Mouse (Mus musculus) liver (tissue): Measurements from ENCODE around the gene Fez1.

ENCODE experiments used
- DNase-seq: peaks from one replicate; pipeline ENCODE4 v3.0.0-alpha.2; 2020; ENCODE audit warnings: mixed read lengths

Fez1 gene

DNA sequence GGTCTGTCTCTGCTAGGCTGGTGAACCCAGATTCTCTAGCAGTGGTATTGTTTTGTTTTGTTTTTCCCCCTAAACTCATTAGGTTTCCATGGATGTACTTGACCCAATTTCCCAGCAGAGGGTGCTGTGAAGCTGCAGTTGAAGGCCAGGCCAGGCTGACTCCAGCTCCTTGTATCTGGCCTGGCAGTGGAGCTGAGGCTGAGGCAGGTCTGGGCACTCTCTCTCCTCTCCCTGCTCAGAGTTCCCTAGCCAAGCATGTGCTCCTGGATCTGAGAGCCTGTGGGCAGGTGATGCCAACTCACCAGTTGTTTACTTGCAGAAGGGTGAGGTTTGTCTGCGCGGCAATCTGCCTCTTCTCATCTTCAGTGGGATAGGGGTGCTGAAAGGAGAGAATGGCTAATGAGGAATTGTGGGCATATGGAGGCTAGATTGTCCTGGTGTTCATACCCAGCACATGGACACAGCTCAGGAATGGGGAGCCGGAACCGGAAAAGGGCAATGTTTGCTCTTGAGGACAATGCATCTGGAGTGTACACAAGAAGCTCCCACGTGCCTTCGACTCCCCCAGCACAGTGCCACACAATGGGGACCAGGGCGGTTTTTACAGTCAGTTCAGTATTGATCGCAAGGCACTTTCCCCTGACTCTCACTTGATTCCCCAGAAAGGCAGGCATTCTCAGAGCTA, 73.5 kb downstream of the Fez1 start:
- peak; percentile 23 for DNase-seq

DNA sequence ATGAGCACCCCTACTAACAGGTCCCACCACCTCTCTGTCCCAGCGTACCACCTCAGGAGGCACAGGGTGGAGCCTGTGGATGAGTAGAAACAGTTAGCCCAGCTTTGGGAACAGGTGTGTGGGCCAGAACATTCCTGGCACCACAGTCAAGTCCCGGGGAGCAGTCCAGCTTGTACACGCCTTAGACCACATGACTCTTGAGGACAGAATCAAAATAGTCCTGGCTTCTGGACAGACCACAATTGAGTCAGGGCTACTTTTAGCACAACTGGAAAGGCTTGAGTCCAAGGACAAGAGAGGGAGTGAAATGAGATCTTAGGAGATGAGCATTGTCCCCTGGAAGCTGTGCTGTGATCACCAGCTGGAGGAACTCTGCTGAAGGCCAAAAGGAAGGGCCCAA, 76.9 kb downstream of the Fez1 start:
- DNase-seq, result no peak

DNA sequence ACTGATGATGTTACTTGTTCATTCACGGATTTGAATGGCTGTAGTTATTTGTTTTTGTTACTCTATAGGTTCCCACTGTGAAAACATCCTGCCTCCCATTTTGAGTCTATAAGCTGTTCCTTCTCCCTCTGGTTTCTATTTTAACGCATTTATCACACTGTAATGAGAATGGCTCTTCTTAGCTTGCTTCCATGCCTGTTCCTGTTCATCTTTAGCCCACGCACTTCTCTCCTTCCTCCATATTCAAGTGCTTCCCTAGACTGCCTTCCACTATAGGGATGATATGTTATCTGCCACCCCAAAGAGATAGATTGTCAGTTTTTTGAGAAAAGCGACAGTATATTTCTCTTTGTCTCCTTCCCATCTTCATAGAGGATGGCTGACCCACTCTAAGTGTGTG, 78.8 kb downstream of the Fez1 start:
- no peak for DNase-seq

DNA sequence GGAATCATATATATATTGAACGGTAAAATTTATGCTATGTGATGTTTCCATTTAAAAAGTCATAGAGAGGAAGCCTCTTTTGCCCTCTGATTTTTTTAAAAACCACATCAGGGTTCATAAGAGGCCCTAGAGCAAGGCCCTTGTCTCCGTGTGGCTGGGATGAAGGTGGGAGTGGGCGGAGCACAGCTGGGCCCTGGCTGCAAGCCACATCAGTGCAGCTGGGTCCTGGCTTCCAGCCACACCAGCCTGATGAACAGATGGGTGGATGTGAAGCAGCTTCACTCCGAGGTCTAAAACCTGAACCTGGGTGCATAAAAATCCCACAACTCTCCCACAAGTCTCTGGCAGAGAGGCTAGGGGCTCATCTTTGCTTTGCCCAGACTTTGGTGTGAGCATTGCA, 83.8 kb downstream of the Fez1 start:
- peak; percentile 12 for DNase-seq

DNA sequence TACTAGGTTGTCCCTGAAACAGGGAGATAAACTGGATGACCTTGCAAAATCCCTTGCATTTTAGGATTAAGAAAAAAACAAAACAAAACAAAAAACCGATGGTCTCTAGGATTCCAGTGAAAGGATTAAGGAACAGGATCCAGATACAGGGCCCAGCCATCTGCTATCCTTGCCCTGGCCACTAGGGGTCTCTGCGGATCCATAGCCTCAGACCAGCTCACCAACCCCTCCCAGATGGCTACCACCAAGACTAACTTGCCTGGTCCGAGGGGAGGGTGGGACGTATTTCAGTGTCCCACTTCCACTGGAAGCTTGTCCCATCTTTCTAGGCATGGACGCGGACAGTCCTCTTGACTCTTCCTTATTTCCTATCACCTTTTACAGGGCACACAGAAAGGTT, 94.7 kb downstream of the Fez1 start:
- peak; percentile 60 for DNase-seq

DNA sequence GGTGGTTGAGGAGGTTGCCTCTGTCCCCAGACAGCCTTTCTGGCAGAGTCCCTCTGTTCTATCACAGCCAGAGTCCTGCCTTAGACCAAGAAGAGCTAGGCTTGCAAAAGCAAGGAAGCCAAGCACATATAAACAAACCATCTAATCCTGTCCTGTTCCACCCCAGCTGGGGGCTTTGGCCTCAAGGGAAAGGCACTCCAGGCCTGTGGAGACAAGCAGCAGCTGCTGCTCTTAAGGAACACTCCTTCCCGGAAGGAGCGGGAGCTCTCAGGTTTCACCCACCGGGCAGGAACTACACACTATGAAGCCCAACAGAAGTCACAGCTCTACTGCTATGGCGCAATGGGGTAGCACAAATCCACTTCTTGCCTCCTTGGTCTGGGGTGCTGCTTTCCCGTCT, 95.3 kb downstream of the Fez1 start:
- peak; percentile 12 for DNase-seq

DNA sequence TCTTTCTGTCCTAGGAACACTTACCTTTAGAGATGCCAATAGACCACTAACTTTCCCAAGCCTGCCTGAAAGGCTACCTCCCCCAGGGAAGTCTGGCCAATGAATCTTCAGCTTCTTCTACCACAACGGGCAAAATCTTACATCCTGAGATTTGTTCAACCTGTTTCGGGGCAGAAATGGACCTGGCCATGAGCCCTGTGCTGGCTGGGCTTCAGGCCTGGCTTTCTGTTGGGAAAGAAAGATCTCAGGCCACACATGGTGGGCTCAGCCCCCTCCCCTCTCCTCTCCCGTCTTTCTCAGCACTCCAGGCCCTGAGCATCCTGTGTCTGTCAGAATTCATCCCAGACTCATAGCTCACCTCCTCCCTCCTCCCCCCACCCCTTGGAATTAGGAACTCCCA, 96.9 kb downstream of the Fez1 start:
- no peak for DNase-seq

DNA sequence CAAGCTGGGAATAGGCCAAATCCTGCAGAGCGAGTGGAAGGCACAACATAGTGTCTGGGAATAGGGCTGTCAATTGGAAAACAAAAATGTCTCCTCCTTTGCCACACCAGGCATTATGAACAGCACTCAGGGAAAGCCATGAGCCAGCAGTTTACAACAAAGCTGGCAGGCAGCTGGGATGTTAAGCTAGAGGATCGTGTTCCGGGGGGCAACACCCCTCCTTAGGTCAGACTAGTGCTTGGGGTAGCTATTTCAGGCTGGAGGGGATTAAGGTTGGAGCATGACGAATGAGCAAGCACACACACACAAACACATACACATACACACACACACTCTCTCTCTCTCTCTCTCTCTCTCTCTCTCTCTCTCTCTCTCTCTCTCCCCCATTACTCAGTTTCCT, 97.8 kb downstream of the Fez1 start:
- no peak for DNase-seq

DNA sequence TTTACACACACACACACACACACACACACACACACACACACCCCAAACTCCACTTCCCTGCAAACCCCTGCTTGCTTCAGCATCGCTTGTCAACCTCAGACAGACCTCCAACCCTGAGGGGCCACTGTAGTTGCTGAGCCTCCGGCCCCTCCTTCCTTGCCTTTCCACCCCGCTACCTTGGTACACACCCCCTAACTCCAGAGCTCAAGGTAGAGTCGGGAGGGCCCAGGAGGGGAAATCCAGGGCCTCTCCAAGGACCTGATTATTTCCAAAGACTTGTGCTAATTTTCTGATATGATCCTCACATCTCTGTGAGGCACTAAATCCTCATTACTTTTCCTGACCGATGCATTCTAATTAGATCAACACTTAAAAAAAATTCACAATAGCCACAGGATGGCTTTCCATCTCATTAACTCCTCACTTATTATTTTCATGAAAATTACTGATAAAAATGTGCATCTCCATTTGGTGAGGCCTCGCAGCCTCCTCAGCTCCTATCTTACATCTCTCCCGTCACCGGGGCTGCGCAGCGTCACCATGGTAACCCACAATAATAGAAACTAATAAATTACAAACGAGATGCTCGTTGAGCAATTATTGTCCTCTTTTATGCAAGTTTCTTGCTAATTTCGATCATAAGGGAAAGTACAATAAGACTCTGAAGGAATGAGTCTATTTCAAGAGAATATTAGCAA, 100.2 kb downstream of the Fez1 start:
- DNase-seq, result no peak

DNA sequence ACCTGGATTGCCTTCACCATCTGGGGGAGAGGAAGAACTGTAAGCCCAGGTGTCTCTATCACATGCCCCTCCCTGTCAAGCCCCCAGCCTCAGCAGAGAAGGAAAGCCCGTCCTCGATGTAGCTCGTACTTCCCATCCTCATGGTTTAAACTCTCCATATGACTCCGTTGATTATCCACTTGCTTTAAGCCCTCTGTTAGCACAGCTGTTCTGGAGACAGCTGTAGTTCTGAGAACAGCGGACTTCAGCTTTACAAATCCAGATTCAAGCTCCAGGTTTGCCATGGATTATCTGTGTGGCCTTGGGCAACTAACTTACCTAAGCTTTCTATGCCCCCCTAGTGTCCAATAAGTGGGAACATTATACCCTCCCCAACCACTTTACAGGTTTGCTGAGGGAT, 102.1 kb downstream of the Fez1 start:
- DNase-seq, result no peak
